Mouse (Mus musculus) neural tube, embryonic 14.5 days (tissue): ENCODE data around the gene Arid5b. TPM values are rescaled to one million over a fixed set of nuclear protein-coding genes. Genes with fewer than 3 reads are reported as not detected.

ENCODE experiments used
- ATAC-seq: fragments of 200-750 bp; cut with Nextera tagmentation; 2 replicates; pipeline ENCODE4 v1.8.0; 2017; ENCODE audit warnings: low read depth, mild to moderate bottlenecking, moderate TSS enrichment, moderate library complexity
- H3K27ac ChIP-seq: fragments of 300-500 bp; sonication (generic); 2 replicates; pipeline ENCODE4 v1.5.1; 2014; ENCODE audit warnings: low read depth, mild to moderate bottlenecking, control low read depth, low read length, moderate library complexity, mixed read lengths
- H3K27me3 ChIP-seq: fragments of 300-500 bp; sonication (generic); 2 replicates; pipeline ENCODE4 v1.6.1; 2014; ENCODE audit warnings: low read length; ENCODE audit not compliant: control insufficient read depth, insufficient read depth
- H3K36me3 ChIP-seq: fragments of 300-500 bp; sonication (generic); 2 replicates; pipeline ENCODE4 v1.6.1; 2014; ENCODE audit warnings: low read length, mixed read lengths; ENCODE audit not compliant: control insufficient read depth, insufficient read depth
- H3K4me1 ChIP-seq: fragments of 300-500 bp; sonication (generic); 2 replicates; pipeline ENCODE4 v1.6.1; 2014; ENCODE audit warnings: low read length; ENCODE audit not compliant: control insufficient read depth, insufficient read depth
- H3K4me2 ChIP-seq: fragments of 300-500 bp; sonication (generic); 2 replicates; pipeline ENCODE4 v1.6.1; 2014; ENCODE audit warnings: mild to moderate bottlenecking, low read depth, low read length, control low read depth
- H3K4me3 ChIP-seq: fragments of 300-500 bp; sonication (generic); 2 replicates; pipeline ENCODE4 v1.5.1; 2014; ENCODE audit warnings: low read depth, low read length, control low read depth, mixed read lengths
- H3K9ac ChIP-seq: fragments of 300-500 bp; sonication (generic); replicated peaks from 2 replicates; pipeline ENCODE4 v1.6.1; 2014; ENCODE audit warnings: low read depth, mild to moderate bottlenecking, control low read depth, low read length, mixed read lengths
- H3K9me3 ChIP-seq: fragments of 300-500 bp; sonication (generic); 2 replicates; pipeline ENCODE4 v1.6.1; 2016; ENCODE audit warnings: low read length; ENCODE audit not compliant: control insufficient read depth
- WGBS: fragments of 180-500 bp; shearing (Covaris S2); extraction: QIAGEN DNeasy Blood & Tissue Kit; methylation state at CpG from one replicate; pipeline ENCODE4 v1.1.7; 2014; 5-methylcytosine and 5-hydroxymethylcytosine counted together
- polyA plus RNA-seq: library from polyadenylated mRNA; unstranded; fragments of >200 nt; fragmentation: Nextera tagmentation; extraction: Ambion mirVana; gene quantifications from 2 replicates; pipeline ENCODE4 v1.2.1, GENCODE M21; 2014

Gene Arid5b
- 24.9 and 26.2 TPM in 2 replicates for polyA plus RNA-seq

DNA sequence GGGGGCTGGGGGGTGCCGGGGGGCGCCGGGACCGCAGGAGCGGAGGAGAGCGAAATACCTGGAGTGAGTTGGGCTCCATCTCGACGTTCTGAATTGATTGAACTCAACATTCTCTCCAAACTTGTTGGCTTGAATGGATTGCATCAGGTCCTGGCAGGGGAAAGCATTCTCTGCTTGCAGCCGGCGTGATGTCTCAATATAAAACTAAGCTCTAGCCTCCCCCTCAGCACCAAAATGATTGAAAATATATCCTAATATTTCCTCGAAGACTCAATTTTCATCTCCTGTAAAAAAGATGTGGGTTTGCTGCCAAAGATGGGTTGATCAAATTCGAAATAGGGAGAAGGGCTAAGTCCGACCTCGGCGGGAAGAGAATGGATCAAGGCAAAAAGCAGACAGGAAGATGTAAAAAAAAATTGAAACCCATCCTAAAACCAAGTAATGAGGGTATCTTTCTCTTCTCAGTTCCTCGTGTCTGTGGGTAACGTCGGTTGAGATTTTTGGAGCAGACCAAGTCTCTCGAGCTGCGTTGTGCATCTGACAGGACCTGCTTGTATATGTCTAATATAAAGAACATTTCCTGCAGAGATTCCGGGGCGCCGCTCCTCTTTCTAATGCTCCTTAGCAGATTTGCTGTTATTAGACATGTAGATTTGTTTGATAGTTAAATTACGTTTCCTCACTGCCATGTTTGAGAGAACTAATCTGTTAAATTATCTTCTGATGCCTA, at the start of gene Arid5b:
Arid5b (minus strand) TSS at position 109 of the 730 bp plus-strand sequence.
- H3K4me2 ChIP-seq: peak within 1 kb of the TSS; percentile 91
- peak within 1 kb of the TSS; percentile 65 for H3K9ac ChIP-seq
- H3K9me3 ChIP-seq: no peaks in the 10 kb centered on the region
- WGBS: under 1% methylated on average over 24 of the region's 24 CpGs
- peak within 1 kb of the TSS; percentile 85 for H3K27ac ChIP-seq
- no peak for ATAC-seq
- no peaks in the 10 kb centered on the region for H3K36me3 ChIP-seq
- H3K4me1 ChIP-seq: peaks cover 17% of the 10 kb centered on the region
- peak within 1 kb of the TSS; percentile 66 for H3K4me3 ChIP-seq
- no peaks in the 10 kb centered on the region for H3K27me3 ChIP-seq

DNA sequence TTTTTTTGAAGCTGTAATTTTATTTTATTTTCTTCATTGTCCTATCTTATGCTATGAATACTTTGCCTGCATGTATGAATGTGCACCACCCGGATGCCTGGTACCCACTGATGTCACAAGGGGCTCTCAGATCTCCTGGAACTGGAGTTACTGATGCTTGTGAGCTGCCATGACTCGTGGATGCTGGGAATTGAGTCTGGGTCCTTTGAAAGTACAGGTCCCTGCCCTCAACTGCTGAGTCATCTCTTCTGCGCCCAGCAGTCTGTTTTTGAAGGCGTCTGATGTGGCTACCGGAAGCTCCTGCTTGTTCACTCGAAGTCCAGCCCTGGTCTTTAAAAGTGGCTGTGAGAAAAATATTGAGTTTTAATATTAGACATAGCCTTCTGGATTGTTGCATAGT, 46.8 kb upstream of the Arid5b start:
- H3K9ac ChIP-seq: no peak overlapping the region

GRCm38 (mm10) chr10:68324061-68324460, 45.5 kb upstream of the Arid5b start:
- H3K27ac ChIP-seq: no peak overlapping the region
- no peak for ATAC-seq
- H3K36me3 ChIP-seq: no peaks in the 10 kb centered on the region
- no peaks in the 10 kb centered on the region for H3K4me1 ChIP-seq
- 87% methylated on average over 11 of the region's 11 CpGs for WGBS
- H3K9me3 ChIP-seq: no peaks in the 10 kb centered on the region
- no peaks in the 10 kb centered on the region for H3K27me3 ChIP-seq
- H3K4me3 ChIP-seq: no peak overlapping the region
- H3K9ac ChIP-seq: no peak overlapping the region
- H3K4me2 ChIP-seq: no peak overlapping the region

More for the DNA sequence above, 46.8 kb upstream of the Arid5b start:
- ATAC-seq: no peak
- WGBS: 82% methylated on average over 6 of the region's 6 CpGs
- H3K4me3 ChIP-seq: no peak overlapping the region
- H3K27me3 ChIP-seq: no peaks in the 10 kb centered on the region
- no peak overlapping the region for H3K4me2 ChIP-seq
- H3K4me1 ChIP-seq: no peaks in the 10 kb centered on the region
- H3K27ac ChIP-seq: no peak overlapping the region
- no peaks in the 10 kb centered on the region for H3K36me3 ChIP-seq
- no peaks in the 10 kb centered on the region for H3K9me3 ChIP-seq

GRCm38 (mm10) chr10:68323167-68323566, 44.6 kb upstream of the Arid5b start:
- no peak overlapping the region for H3K4me3 ChIP-seq
- H3K4me1 ChIP-seq: no peaks in the 10 kb centered on the region
- no peaks in the 10 kb centered on the region for H3K9me3 ChIP-seq
- no peaks in the 10 kb centered on the region for H3K27me3 ChIP-seq
- ATAC-seq: no peak
- no peak overlapping the region for H3K4me2 ChIP-seq
- 78% methylated on average over 3 of the region's 3 CpGs for WGBS
- H3K36me3 ChIP-seq: no peaks in the 10 kb centered on the region
- no peak overlapping the region for H3K9ac ChIP-seq
- no peak overlapping the region for H3K27ac ChIP-seq

DNA sequence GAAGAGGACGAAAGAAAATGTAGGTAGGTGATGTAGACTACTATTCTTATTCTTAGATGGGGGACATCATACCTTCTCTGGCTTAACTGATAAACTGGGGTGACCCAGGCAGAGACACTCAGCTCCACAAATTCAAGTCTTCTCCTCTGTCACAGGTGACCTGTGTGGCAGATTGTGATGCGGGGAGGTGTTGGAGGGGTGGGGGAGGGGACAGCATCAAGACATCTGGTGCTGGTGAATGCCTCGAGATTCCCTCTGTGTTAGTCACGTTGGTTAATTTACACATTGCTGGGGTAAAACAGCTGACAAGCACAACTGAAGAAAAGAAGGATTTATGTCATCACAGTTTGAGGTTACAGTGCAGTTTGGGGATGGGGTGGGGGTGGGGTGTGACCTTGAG, 42.4 kb upstream of the Arid5b start:
- H3K27ac ChIP-seq: no peak overlapping the region
- WGBS: 74% methylated on average over 4 of the region's 4 CpGs

GRCm38 (mm10) chr10:68320496-68320895, 42.0 kb upstream of the Arid5b start:
- Histone ChIP-seq H3K4me2 (no peak overlapping the region), H3K9ac (no peak overlapping the region), H3K27me3 (no peaks in the 10 kb centered on the region), H3K4me1 (no peaks in the 10 kb centered on the region), H3K9me3 (no peaks in the 10 kb centered on the region), H3K4me3 (no peak overlapping the region), H3K27ac (no peak overlapping the region), H3K36me3 (no peaks in the 10 kb centered on the region)
- ATAC-seq: no peak
- 94% methylated on average over 5 of the region's 5 CpGs for WGBS

More for the DNA sequence above, 42.4 kb upstream of the Arid5b start:
- no peaks in the 10 kb centered on the region for H3K9me3 ChIP-seq
- no peak for ATAC-seq
- H3K4me3 ChIP-seq: no peak overlapping the region
- H3K27me3 ChIP-seq: no peaks in the 10 kb centered on the region
- no peak overlapping the region for H3K9ac ChIP-seq
- H3K4me2 ChIP-seq: no peak overlapping the region
- no peaks in the 10 kb centered on the region for H3K4me1 ChIP-seq
- H3K36me3 ChIP-seq: no peaks in the 10 kb centered on the region

- 83% methylated on average over 6 of the region's 6 CpGs for WGBS
- no peak overlapping the region for H3K4me3 ChIP-seq
- H3K36me3 ChIP-seq: no peaks in the 10 kb centered on the region
- no peak for ATAC-seq
- H3K4me1 ChIP-seq: no peaks in the 10 kb centered on the region
- no peak overlapping the region for H3K4me2 ChIP-seq
- H3K27me3 ChIP-seq: no peaks in the 10 kb centered on the region
- H3K9ac ChIP-seq: no peak overlapping the region
- no peak overlapping the region for H3K27ac ChIP-seq
- H3K9me3 ChIP-seq: no peaks in the 10 kb centered on the region
Measured at GRCm38 (mm10) chr10:68319438-68319837, 40.9 kb upstream of the Arid5b start.

DNA sequence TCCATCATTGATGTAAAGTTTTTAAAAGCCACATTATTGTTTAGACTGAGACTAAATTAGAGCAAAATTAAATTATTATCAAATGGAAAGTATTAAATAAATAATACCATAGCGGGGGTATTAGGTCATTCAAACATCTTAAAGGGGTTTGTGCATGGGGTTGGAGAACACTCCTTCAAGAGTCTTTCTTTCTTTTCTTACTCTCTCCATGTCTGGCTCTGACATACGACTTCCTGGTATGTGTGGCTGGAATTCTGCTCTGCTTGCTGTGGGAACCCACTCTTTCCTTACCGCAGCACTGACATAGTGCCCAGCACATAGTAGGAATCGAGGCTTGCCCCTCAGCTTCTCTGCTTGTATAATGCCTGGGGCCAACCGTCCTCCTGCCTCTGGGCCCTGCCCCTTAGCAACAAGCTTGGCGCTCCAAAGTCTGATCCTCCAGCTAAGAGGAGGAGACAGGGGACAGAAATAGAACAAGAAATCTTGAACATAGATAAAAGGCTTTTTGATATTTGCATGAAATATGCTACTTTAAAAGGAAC, 40.0 kb upstream of the Arid5b start:
- Histone ChIP-seq H3K9me3 (no peaks in the 10 kb centered on the region), H3K27me3 (no peaks in the 10 kb centered on the region), H3K27ac (no peak overlapping the region), H3K36me3 (no peaks in the 10 kb centered on the region), H3K4me3 (no peak overlapping the region), H3K4me2 (no peak overlapping the region), H3K4me1 (no peaks in the 10 kb centered on the region), H3K9ac (no peak overlapping the region)
- WGBS: 70% methylated on average over 6 of the region's 6 CpGs
- ATAC-seq: no peak

- H3K4me1 ChIP-seq: no peaks in the 10 kb centered on the region
- no peaks in the 10 kb centered on the region for H3K36me3 ChIP-seq
- no peak overlapping the region for H3K4me3 ChIP-seq
- no peaks in the 10 kb centered on the region for H3K27me3 ChIP-seq
- H3K4me2 ChIP-seq: no peak overlapping the region
- H3K9ac ChIP-seq: no peak overlapping the region
- H3K27ac ChIP-seq: no peak overlapping the region
- H3K9me3 ChIP-seq: no peaks in the 10 kb centered on the region
- ATAC-seq: no peak
- 90% methylated on average over 8 of the region's 8 CpGs for WGBS
Measured at GRCm38 (mm10) chr10:68312734-68313133, 34.2 kb upstream of the Arid5b start.
